Mouse (Mus musculus) B cell, adult 2 months (primary cell): ENCODE results near the gene Ctdnep1.

Source experiments
- DNase-seq, 2 experiments: peaks; one replicate each; pipeline ENCODE4 v3.0.0; 2022

The Ctdnep1 gene

DNA sequence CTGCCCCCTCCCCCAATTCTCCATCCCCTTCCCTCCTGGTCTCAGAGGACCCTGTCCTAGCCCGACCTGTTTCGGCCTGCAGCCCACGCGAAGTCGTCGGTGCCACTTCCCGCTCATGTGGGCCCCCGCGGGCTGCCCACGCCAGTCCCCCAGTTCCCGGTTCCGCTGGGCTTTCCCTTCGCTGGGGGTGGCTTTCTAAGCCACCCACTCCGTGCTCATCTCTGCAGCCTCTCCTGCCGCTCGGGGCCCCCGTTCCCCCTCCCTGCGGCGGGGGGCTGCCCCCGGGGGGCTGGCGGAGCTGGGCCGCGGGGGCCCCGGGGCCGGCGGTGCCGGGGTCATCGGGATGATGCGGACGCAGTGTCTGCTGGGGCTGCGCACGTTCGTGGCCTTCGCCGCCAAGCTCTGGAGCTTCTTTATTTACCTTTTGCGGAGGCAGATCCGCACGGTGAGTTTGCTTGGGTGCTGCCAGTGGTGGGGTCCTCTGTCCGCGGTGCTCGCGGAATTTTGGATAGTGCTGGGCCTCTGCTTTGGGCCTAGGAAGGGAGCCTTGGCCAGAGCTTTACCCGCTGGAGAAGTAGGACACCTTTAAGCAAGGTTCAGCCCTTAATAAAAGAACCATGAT is at the start of gene Ctdnep1:
TSS of gene Ctdnep1 (plus strand) at position 16 of the 622 bp plus-strand sequence.
- no peak for DNase-seq

DNA sequence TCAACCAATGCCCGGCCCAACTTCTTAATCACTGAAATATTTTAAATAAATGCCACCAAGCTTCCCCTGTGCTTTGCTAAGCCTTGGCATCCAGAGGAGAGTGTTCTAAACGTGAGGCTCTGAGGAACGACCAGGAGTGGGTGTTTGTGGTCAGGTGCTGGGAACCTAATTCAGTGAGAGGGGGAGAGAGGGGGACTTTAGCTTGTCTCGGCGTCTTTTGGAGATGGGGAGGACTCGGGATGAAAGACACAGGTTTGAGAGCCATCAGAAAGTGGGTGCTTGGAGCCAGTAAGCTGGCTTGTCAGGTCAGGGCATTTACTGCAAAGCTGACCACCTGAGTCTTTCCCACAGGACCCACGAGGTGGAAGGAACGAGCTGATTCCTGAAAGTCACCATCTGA is 49.2 kb upstream of the Ctdnep1 start:
- DNase-seq, result no peak

DNA sequence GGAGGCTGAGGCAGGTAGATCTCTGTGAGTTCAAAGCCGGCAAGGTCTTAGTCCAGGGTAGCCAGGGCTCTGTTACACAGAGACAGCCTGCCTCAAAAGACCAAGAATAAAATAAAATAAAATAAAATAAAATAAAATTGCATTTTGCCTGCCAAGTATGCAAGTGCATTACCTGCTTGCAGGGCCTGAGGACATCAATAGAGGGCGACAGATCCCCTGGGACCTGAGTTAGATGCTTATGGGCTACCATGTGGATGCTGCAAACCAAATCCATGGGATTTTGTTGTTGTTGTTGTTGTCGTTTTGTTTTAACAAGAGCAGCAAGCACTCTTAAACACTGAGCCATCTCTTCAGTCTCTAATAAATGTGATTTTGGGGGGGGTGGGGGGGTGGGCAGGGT is 48.7 kb upstream of the Ctdnep1 start:
- DNase-seq, result peak; percentile 33 to 35

DNA sequence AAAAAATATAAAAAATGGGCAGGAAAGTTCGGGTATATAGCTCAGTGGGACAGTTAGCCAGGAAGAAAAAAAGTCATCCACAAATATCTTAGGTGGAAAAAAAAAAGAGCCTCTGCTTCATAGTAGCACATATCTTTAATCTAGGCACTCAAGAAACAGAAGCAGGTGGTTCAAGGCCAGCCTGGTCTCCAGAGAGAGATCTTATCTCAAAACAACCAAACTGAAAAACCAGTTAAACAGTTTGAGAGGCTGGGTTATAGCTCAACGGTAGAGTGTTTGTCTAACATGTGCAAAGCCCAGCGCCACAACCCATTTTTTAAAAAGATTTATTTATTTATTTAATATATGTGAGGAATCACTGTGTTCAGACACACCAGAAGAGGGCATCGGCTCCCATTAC is 47.9 kb upstream of the Ctdnep1 start:
- DNase-seq, result no peak

DNA sequence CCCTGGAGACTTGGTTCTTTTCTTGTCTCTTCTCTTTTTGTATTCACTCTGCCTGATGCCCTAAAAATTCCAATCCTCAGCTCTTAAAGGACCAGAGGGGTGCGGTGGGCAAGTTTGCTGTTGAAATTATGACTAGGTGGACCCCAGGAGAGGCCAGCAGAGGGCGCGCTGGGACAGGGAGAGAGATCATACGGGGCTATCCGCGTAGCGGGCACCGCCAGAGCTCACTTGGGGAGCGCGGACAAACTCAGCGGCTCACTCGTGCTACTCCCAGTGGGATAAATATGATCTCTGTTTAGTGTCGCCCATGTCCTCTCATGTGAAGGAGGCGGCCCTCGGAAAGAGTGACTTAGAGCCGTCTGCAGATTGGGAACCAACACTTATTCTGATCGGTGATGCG is 46.8 kb upstream of the Ctdnep1 start:
- peak; percentile 94 to 95 for DNase-seq

DNA sequence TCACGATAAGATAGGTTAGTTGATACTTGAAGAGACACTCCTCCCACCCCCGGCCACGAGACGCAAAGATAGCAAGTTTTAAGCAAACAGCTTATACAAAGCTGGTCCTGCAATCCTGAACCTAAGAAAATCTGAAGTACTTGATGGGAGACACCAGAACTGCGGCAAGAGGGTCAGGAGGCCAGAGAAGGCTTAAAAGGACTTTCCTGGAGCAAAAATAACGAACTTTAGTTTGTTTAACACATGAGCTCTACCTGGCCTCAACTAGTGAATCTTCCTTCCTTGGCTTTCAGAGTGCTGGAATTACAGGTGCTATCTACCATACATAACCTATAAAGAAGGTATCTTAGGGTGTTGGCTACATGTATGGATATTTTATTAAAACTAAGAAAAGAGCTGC is 46.3 kb upstream of the Ctdnep1 start:
- no peak for DNase-seq

DNA sequence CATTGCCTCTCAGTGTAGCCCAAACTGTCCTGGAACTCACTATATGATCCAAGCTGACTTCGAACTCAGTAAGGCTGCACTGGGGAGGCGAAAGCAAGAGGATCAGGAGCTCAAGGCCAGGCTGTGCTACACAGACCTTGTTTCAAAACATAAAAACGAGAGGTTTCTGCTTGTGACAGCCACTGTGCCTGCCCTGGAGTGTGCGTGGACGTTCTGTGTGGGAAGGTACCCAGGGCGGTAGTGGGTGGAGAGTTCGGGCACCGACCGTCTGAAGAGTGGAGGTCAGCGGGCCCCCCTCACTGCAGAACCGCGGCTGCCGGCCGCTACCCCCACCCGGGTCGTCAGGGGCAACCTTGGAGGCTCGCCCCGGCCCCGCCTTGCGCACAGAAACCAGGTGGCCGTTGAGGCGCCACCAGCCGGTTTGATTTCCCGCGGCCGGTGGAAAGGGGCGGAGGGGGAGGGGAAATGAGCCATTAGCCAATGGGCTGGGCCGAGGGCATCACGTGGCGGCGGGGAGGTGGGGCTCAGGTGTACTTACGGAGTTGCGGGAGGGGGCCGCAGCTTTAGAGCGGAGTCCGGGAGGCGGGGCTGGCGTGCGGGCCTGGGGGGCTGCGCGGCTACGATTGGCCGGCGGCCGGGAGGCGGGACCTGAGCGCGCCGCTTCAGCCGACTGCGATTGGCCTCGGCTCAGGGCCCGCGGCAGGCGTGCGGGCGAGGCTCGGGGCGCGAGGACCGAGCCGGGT is 45.6 kb upstream of the Ctdnep1 start, which contains the start of gene Ybx2:
TSS of gene Ybx2 (plus strand) at position 660 of the 743 bp plus-strand sequence.
- peak; percentile 88 to 90 for DNase-seq

DNA sequence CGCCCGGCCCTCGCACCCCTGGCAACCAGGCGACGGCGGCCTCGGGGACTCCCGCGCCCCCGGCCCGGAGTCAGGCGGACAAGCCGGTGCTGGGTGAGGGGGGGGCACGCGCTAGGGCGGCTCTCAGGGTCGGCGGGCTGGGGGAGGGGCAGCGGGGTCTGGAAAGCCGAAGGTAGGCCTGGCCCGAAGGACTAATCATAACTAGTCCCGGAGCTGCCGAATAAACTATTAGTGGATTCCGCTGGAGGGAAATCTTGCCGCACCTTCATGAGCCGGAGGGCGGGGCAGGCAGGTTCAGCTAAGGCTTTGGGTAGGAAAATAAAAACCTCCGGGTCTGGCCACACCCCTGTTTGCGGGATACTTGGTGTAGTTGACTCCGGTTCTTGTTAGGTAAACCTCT is 44.8 kb upstream of the Ctdnep1 start:
- DNase-seq, result peak in 1 of 2 experiments; percentile 27

DNA sequence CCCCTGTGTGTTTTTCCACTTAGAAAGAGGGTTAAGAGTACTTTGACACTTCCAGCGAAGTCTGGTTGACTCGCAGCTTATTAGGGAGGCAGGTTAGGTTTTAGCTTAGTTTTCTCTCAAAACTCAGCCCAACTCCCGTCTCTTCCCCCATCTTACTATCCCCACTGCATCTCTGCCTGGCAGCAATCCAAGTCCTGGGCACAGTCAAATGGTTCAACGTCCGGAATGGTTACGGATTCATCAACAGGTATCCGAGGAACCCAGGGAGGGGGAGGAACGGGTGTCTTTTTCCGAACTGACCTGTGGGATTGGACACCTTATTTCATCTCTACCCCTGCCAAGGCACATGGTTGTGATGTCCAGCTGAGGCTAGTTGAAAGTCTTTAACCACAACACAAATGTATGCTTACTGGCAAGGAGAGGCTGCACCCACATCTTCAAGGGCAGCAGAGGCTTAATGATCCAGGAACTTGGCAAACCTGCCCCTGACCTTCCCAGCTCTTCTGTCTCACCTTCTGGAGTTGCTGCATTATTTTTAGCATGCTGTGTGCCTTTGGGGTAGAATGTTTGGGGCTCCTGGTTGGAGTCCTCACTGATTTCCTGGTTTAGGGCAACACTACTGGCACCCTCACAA is 44.1 kb upstream of the Ctdnep1 start:
- no peak for DNase-seq

DNA sequence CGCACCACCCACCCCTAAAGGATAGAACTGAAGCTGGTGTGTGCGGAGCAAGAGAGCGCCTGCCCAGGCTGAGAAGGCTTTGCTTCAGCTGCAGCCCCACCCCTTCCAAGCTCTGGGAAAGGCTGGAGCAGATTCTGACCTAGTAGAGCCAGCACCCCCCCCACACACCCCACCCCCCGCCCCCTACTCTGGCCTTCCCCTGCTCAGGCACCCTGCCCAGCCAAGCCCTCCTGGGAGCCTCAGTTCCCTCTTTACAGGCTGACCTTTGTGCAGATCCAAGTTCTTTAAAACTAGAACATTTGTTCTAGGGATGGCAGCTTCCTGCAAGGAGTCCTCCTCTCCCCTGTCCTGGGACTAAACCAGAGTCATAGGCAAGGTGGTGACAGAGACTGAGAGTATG is 43.6 kb upstream of the Ctdnep1 start:
- DNase-seq, result no peak

DNA sequence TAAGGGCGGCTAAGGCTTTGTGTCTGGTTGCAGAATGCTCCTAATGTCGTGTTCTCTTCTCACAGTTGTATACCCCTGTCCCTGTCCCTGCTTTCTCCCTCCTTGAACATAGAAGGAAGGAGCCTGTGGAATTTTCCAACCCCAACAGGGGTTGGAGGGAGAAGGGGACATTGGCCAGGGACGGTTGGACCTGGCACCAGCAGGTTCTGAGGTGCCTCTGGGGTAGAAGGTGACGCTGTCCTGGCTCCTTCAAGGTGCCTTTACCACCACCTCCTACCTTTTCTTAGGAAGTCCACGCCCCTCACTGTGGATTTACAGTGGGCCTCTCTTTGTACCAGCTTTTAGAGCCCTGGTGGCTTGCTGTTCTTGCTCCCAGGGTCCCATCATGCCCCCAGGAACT is 43.1 kb upstream of the Ctdnep1 start:
- DNase-seq, result no peak

DNA sequence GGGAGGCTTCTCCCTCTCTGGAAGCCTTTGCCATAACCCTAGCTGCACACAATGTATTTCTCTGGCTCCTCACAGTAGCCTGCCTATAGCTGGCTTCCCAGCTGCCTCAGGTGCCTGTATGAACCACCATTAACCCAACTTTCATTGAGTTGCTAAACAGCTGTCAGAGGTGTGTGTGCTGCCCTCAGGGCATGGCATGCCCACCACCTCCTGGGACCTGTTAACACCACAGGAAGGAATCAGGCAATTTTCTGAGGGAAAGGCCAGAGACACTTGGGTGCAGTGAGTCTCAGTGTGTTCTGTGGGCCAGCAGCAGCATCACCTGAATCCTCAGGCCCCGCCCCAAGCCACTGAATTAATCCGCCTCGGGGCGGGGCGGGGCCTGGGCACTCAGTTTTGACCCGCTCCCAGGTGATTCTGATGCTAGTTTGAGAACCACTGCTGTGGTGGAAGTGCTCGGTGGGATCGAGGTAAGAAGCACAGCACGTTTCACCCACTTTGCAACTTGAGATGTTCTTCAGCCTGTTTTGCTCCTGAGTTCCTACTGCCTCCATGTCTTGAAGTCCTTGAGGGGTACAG is 42.5 kb upstream of the Ctdnep1 start:
- DNase-seq, result no peak

DNA sequence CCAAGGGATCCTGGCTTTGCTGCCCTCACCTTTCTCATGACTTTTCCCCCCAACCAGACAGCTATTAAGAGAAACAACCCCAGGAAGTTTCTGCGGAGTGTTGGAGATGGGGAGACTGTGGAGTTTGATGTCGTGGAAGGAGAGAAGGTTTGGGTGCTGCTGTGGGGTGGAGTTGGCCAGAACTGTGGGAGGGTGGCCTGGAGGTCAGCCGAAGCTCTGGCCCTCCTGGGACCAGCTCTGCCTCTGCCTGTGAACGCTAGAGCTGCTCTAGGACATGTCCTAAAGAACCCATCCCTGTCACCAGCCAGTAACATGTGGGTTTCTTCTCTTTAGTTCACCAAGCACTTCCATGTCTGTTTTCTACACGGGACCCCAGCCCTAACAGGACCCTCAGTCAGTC is 41.8 kb upstream of the Ctdnep1 start:
- DNase-seq, result no peak

DNA sequence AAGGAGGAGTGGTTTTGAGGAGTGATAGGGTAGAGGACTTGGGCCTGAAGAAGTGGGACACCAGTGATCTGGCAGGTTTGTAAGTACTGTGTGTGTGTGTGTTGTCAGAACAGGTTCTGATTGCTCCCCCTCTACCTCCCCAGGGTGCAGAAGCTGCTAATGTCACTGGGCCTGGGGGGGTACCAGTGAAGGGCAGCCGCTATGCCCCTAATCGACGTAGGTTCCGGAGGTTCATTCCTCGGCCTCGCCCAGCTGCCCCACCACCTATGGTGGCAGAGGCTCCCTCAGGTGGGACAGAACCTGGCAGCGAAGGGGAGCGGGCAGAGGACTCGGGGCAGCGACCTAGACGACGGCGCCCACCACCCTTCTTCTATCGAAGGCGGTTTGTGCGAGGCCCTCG is 41.2 kb upstream of the Ctdnep1 start:
- DNase-seq, result no peak

DNA sequence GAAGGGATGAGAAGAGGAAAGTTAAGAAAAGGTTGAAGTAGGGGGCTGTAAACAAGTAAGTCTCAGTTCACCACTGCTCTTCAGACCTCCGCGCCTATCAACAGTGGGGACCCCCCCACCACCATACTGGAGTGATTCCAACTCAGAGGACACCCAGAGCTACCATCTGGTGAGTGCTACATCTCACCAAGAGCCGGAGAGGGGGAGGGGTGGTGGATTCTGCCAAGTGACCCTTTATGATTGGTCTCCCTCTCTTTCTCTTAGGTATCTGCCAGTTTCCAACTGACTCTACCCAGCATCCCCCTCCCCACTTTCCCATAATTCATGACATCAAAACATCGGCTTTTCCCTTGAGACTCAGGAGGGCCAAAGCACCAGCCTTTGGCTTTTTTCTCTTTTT is 40.0 kb upstream of the Ctdnep1 start:
- DNase-seq, result no peak

DNA sequence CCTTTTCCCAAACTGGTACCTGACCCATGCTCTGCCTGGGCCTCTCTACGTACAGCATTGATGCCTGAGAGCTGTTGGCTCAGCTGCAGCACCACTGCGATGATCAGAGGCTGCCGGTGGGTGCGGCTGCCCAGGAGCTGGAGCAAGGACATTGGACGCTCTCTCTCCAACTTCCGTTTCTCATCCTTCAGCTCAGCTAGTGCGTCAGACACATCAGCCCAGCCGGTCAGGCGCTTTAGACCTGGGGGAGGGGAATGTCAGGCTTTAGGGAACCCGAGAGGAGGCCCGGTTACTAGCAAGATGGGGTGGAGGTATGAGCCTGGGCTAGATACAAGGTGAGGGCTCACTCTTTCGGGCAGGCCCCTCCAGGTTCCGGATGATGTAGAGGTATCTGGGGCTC is 35.7 kb upstream of the Ctdnep1 start:
- DNase-seq, result no peak

DNA sequence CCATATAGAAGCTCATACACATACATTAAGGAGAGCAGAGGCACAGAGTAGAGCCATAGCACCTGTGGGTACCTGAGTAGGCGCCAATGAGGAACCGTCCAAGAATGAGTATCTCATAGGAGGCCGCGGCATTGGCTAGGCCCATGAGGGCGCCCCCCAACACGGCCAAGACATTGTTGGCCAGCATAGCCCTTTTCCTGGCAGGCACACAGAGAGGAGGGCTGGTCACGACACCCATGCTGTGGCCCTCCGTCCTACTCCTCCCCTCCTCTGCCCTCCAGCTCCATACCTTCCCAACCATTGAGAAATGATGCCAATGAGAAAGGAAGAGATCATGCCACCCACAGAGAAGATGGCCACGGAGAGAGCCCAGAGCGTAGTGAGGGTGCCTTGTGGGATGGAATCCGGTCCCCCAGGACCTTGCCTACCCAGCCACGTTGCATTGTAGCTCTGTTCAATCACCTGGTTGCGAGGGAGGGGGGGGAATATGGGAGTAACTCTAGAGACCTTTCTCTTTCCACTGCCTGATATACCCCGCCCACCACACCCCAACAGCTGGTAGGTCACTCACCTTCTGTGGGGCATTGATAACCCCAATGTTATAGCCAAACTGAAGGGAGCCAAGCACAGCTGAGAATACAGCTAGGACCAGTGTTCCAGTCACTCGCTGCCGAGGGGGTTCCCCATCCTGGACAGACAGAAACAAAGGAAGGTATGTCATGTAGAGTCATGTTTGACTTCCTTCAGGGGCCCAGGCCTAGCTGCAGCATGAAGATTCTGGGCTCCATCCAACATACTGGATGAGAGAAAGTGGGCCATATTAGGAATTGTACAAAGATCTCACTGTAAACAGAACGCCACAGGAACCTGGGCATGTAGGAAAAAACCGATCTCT is 34.7 kb upstream of the Ctdnep1 start:
- DNase-seq, result no peak

DNA sequence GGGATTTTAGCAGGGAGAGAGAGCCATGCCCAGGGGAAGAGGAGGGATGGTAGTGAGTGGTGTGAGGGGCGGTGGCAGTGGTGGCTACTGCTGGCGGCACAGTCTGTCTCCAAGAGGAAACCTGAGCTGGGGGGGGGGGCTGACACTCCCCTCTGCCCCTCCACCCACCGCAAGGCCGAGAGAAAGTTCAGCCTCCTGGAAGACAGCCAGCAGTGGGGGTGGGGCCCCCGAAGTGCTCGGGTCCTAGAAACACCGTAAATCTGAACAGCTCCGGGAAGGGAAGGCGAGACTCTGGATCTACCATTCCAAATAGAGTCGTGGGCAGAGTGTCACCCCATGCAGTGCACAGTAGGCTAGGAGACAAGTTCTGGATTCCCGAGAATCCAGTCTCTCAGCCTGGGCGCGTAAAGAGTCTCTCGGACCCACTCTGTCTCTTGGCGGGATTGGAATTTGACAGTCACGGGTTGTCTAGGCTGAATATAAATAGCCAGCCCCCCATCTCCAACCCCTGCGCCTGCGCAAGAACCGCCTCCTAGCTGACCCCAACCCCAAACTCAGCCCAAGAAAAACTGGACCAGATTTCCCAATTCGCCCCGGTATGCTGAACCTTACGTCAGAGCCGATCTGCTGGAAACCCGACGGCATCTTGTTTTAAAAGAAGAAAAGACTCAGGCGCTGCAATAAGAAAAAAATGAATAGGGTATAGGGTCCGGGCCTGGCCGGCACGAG is 33.5 kb upstream of the Ctdnep1 start:
- no peak for DNase-seq

DNA sequence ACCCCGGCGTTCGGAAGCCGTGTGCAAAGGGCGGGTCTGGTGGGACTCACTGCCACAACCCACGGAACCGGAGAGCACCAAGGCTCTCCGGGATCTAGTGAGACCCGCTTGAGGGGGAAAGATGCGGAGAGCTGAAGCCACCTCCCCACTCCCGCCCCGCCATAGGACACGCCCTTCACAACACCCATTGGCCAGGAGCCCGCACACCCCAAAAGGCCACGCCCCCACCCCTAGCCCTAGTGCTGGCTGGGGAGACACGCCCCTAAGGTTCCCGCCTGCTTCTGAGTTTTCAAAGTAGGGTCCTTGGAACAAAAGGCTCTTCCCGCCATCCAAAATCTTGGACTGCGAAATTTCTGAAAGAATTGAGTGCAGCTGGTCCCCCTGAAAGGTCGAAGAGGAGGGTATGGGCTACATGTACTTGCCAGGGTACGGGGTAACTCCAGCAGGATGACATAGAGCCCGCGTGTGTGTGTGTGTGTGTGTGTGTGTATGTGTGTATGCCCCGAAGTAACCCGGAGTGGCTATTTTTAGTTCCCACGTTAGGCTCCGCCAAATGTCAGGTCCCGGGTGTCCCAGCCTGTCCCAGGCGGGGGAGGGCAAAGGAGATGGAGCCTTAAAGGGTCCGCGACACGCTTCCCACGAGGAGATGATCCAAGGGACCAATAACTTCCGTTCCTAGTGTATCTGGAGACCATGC is 32.7 kb upstream of the Ctdnep1 start, which contains the start of gene Slc2a4:
TSS of gene Slc2a4 (minus strand) at position 123 of the 697 bp plus-strand sequence.
- peak; percentile 87 to 90 for DNase-seq

DNA sequence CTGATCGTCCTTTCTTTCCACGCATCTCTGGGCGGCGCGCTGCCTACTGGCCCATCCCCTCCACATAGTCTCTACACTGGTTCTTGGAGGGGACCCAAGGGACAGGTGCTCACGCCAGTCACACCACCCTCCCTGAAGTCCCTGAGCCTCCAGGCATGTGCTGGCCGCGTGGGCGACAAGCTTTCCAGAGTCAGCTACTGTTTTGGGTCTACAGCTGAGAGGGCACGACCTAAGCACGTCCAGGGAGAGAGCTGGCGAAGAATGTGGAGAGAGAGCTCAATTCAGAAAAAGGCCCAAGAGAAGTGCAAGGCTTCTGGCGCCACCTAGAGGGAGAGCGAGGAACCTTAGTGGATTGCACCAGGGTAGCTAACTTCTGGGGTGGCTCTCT is 32.2 kb upstream of the Ctdnep1 start:
- DNase-seq, result peak; percentile 92 to 93

DNA sequence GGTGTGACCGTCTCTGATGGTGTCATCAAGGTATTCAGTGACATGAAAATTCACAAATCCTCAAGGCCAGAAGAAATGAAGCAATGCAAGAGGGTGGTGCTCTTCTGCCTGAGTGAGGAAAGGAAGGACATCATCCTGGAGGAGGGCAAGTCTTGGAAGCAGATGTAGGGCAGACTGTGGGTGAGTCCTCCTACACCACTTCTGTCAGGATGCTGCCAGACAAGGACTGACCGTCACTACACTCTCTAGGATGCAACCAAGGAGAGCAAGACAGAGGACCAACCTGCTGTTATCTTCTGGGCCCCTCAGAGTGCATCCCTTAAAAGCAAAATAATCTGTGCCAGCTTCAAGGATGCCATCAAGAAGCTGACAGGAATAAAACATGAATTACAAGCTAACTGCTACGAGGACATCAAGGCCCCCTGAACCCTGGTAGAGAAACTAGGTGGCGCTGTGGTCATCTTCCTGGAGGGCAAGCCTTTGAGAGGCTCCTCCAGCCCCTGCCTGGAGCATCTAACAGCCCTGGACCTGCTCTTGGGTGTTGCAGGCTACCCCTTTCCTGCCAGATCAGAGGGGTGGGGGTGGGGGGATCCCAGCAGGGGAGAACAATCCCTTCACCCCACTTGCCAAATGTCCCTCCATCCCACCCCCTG is 30.0 kb upstream of the Ctdnep1 start:
- peak; percentile 42 to 44 for DNase-seq
